Mouse (Mus musculus) liver, embryonic 16.5 days (tissue): ENCODE results near the gene Smg6. TPM values are rescaled to one million over a fixed set of nuclear protein-coding genes. Genes with fewer than 3 reads are reported as not detected.

Experiments
- ATAC-seq: fragments of 200-750 bp; cut with Nextera tagmentation; 2 replicates; pipeline ENCODE4 v1.8.0; 2017; ENCODE audit warnings: low read depth, mild to moderate bottlenecking, moderate number of reproducible peaks, moderate library complexity
- H3K27ac ChIP-seq: fragments of 300-500 bp; sonication (generic); 2 replicates; pipeline ENCODE4 v1.5.1; 2014; ENCODE audit warnings: mild to moderate bottlenecking, low read length
- H3K27me3 ChIP-seq: fragments of 300-500 bp; sonication (generic); 2 replicates; pipeline ENCODE4 v1.6.1; 2014; ENCODE audit warnings: low read depth, low read length, mixed read lengths; ENCODE audit not compliant: control insufficient read depth, insufficient read depth
- H3K36me3 ChIP-seq: fragments of 300-500 bp; sonication (generic); 2 replicates; pipeline ENCODE4 v1.6.1; 2014; ENCODE audit warnings: mild to moderate bottlenecking; ENCODE audit not compliant: control insufficient read depth, insufficient read depth
- H3K4me1 ChIP-seq: fragments of 300-500 bp; sonication (generic); 2 replicates; pipeline ENCODE4 v1.6.1; 2014; ENCODE audit warnings: low read depth, low read length, mixed read lengths; ENCODE audit not compliant: control insufficient read depth
- H3K4me2 ChIP-seq: fragments of 300-500 bp; sonication (generic); 2 replicates; pipeline ENCODE4 v1.6.1; 2014; ENCODE audit warnings: low read depth, low read length, mixed read lengths
- H3K4me3 ChIP-seq: fragments of 300-500 bp; sonication (generic); 2 replicates; pipeline ENCODE4 v1.5.1; 2014; ENCODE audit warnings: low read depth, mild to moderate bottlenecking, low read length
- H3K9ac ChIP-seq: fragments of 300-500 bp; sonication (generic); 2 replicates; pipeline ENCODE4 v1.6.1; 2014; ENCODE audit warnings: low read depth, low read length
- H3K9me3 ChIP-seq: fragments of 300-500 bp; sonication (generic); replicated peaks from 2 replicates; pipeline ENCODE4 v1.6.1; 2016; ENCODE audit warnings: low read length; ENCODE audit not compliant: control insufficient read depth
- WGBS: fragments of 180-500 bp; shearing (Covaris S2); extraction: QIAGEN DNeasy Blood & Tissue Kit; methylation state at CpG from one replicate; pipeline ENCODE4 v1.1.7; 2014; ENCODE audit not compliant: insufficient replicate concordance; 5-methylcytosine and 5-hydroxymethylcytosine counted together
- polyA plus RNA-seq: library from polyadenylated mRNA; unstranded; fragments of >200 nt; fragmentation: Nextera tagmentation; extraction: Ambion mirVana; gene quantifications from 2 replicates; pipeline ENCODE4 v1.2.1, GENCODE M21; 2015

Smg6 gene
- polyA plus RNA-seq, 1 experiment from 2014 or later: 5.5 TPM

DNA sequence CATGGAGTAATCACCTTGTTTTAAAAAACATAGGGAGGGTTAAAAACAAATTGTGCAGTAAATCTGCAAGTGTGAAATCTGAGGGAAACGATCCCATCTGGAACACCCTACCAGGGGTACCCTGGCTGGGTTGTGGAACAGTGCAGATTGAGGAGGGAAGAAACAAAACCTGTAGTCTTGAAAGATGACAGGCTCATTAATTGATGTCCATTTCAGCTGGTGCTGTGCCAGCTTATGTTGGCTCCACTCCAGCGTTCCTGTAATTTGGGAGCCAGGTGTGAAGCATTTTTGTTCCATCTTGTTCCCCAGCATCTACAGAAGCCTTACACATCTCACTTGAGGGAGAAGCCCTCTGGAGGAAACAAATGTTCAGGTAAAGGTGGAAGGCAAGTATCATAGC is 153.0 kb downstream of the Smg6 start:
- peaks cover 7% of the 10 kb centered on the region; the same call in 1 of the 2 replicates for H3K36me3 ChIP-seq
- H3K9ac ChIP-seq: no peak overlapping the region
- WGBS: 73% methylated on average over 2 of the region's 2 CpGs
- no peak overlapping the region for H3K4me2 ChIP-seq
- ATAC-seq: no peak
- no peaks in the 10 kb centered on the region for H3K9me3 ChIP-seq
- H3K27me3 ChIP-seq: no peaks in the 10 kb centered on the region
- H3K27ac ChIP-seq: no peak overlapping the region
- H3K4me3 ChIP-seq: no peak overlapping the region
- no peaks in the 10 kb centered on the region for H3K4me1 ChIP-seq

- H3K9ac ChIP-seq: no peak overlapping the region
- H3K27me3 ChIP-seq: no peaks in the 10 kb centered on the region
- peaks cover 7% of the 10 kb centered on the region; the same call in 1 of the 2 replicates for H3K36me3 ChIP-seq
- no peaks in the 10 kb centered on the region for H3K4me1 ChIP-seq
- H3K9me3 ChIP-seq: no peaks in the 10 kb centered on the region
- ATAC-seq: no peak
- 51% methylated on average over 1 of the region's 1 CpGs for WGBS
- no peak overlapping the region for H3K27ac ChIP-seq
- no peak overlapping the region for H3K4me2 ChIP-seq
- no peak overlapping the region for H3K4me3 ChIP-seq
Measured at GRCm38 (mm10) chr11:75083031-75083430, 157.4 kb downstream of the Smg6 start.

- Histone ChIP-seq H3K4me1 (no peaks in the 10 kb centered on the region), H3K36me3 (no peaks in the 10 kb centered on the region), H3K27me3 (no peaks in the 10 kb centered on the region), H3K9ac (no peak overlapping the region), H3K27ac (no peak overlapping the region), H3K4me3 (no peak overlapping the region), H3K9me3 (no peaks in the 10 kb centered on the region), H3K4me2 (no peak overlapping the region)
- no peak for ATAC-seq
- WGBS: 18% methylated on average over 3 of the region's 3 CpGs
Measured at GRCm38 (mm10) chr11:75092159-75092558, 166.5 kb downstream of the Smg6 start.

DNA sequence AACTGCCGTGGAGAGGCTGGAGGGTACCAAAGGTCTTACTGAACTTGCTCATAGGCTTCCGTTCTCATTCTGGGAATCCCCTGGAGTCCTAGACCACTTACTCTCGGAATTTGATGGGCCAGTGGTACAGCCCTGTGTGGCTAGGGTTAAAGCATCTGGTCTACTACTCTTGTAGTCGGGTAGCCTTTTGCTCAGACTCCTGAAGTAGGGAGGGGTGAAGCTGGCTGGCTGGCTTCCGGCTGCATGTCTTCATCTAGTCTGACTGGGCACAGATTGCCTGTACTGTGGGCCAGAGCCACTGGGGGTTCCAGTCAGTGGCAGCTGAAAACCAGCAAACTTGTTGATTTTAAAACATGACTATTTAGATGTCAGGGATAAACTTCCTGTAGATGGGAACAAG is 167.0 kb downstream of the Smg6 start:
- 67% methylated on average over 5 of the region's 5 CpGs for WGBS
- Histone ChIP-seq H3K27ac (no peak overlapping the region), H3K4me3 (no peak overlapping the region), H3K36me3 (no peaks in the 10 kb centered on the region), H3K27me3 (no peaks in the 10 kb centered on the region), H3K9ac (no peak overlapping the region), H3K4me2 (no peak overlapping the region), H3K4me1 (no peaks in the 10 kb centered on the region), H3K9me3 (no peaks in the 10 kb centered on the region)
- ATAC-seq: no peak

DNA sequence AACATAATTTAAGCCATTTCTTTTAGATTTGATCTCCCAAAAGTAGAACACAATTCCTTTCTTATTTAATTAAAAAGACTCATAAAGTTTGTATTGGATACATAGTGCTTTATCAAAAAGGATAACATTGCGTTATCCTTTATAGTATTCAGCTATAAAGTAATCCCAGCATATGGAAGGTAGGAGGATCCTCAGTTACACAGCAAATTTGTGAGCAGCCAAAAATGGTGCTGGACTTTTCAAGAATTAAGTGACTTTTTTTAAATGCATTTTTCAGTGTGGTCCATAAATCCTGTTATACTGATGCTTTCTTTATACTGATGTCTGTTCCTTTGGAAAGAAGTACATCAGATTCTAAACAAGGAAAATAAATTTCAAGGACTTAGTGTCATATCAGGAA is 169.1 kb downstream of the Smg6 start:
- no peaks in the 10 kb centered on the region for H3K9me3 ChIP-seq
- 88% methylated on average over 1 of the region's 1 CpGs for WGBS
- H3K27me3 ChIP-seq: no peaks in the 10 kb centered on the region
- ATAC-seq: no peak
- H3K4me2 ChIP-seq: no peak overlapping the region
- H3K4me3 ChIP-seq: no peak overlapping the region
- H3K4me1 ChIP-seq: no peaks in the 10 kb centered on the region
- no peaks in the 10 kb centered on the region for H3K36me3 ChIP-seq
- H3K9ac ChIP-seq: no peak overlapping the region
- no peak overlapping the region for H3K27ac ChIP-seq

- no peaks in the 10 kb centered on the region for H3K4me1 ChIP-seq
- H3K4me2 ChIP-seq: no peak overlapping the region
- no peak overlapping the region for H3K4me3 ChIP-seq
- H3K36me3 ChIP-seq: no peaks in the 10 kb centered on the region
- H3K27ac ChIP-seq: no peak overlapping the region
- WGBS: 69% methylated on average over 5 of the region's 5 CpGs
- no peaks in the 10 kb centered on the region for H3K9me3 ChIP-seq
- H3K9ac ChIP-seq: no peak overlapping the region
- H3K27me3 ChIP-seq: no peaks in the 10 kb centered on the region
- ATAC-seq: no peak
Measured at GRCm38 (mm10) chr11:75102763-75103339, 177.2 kb downstream of the Smg6 start.

DNA sequence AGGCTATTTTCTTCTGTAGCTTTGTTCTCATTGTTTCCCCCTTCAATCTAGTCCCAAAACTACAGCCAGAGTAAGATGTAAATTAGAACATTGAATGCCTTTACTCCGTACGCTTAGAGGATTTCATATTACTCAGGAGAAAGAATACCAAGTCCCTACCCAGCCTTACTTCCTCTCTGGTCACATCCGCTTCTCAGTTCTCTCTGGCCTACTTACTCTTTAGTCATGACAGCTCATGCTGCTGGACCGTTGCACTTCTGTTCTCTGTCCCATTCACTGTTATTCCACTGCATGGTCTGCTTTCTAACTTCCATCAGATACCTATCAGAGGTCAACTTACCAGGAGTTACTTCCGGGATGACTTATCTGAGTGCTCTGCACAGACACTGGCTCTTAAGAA is 181.0 kb downstream of the Smg6 start:
- no peaks in the 10 kb centered on the region for H3K36me3 ChIP-seq
- no peaks in the 10 kb centered on the region for H3K27me3 ChIP-seq
- ATAC-seq: no peak
- H3K4me1 ChIP-seq: no peaks in the 10 kb centered on the region
- no peak overlapping the region for H3K27ac ChIP-seq
- no peak overlapping the region for H3K4me3 ChIP-seq
- H3K9ac ChIP-seq: no peak overlapping the region
- WGBS: 42% methylated on average over 5 of the region's 5 CpGs
- no peaks in the 10 kb centered on the region for H3K9me3 ChIP-seq
- H3K4me2 ChIP-seq: no peak overlapping the region

GRCm38 (mm10) chr11:75108909-75109308 is 183.3 kb downstream of the Smg6 start:
- no peak for ATAC-seq
- Histone ChIP-seq H3K4me3 (no peak overlapping the region), H3K9ac (no peak overlapping the region), H3K27ac (no peak overlapping the region), H3K27me3 (no peaks in the 10 kb centered on the region), H3K4me2 (no peak overlapping the region), H3K9me3 (no peaks in the 10 kb centered on the region), H3K36me3 (no peaks in the 10 kb centered on the region), H3K4me1 (no peaks in the 10 kb centered on the region)

DNA sequence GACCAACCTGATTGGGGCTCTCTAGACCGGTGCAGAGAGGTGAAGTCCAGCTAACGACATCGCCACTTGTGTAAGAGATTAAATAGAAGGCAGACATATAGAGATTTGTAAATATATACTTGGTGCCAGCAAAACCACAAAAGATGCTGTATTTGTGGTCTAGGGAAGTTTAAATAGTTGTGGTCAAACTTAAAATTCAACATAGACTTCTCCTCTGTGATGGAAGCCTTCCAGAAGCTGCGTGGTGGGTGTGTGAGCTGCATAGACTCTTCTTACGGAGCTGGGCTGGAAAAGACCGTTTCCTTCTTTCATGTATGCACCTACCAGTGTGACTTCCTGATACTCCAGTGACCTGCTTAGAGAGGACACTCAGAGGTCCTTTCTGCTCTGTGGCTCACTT is 190.8 kb downstream of the Smg6 start:
- ATAC-seq: no peak
- 64% methylated on average over 6 of the region's 6 CpGs for WGBS
- no peak overlapping the region for H3K4me2 ChIP-seq
- H3K36me3 ChIP-seq: no peaks in the 10 kb centered on the region
- no peak overlapping the region for H3K27ac ChIP-seq
- H3K27me3 ChIP-seq: no peaks in the 10 kb centered on the region
- no peaks in the 10 kb centered on the region for H3K9me3 ChIP-seq
- no peaks in the 10 kb centered on the region for H3K4me1 ChIP-seq
- H3K9ac ChIP-seq: no peak overlapping the region
- no peak overlapping the region for H3K4me3 ChIP-seq
